Mouse (Mus musculus) forebrain, embryonic 12.5 days (tissue): Measurements from ENCODE around the gene Sirpa. TPM values are rescaled to one million over a fixed set of nuclear protein-coding genes. Genes with fewer than 3 reads are reported as not detected.

Experiments used
- ATAC-seq: fragments of 200-750 bp; cut with Nextera tagmentation; 2 replicates; pipeline ENCODE4 v1.8.0; 2017; ENCODE audit warnings: moderate TSS enrichment; ENCODE audit not compliant: low FRiP score
- H3K27ac ChIP-seq: fragments of 300-500 bp; sonication (generic); 2 replicates; pipeline ENCODE4 v1.5.1; 2016; ENCODE audit warnings: mild to moderate bottlenecking
- H3K27me3 ChIP-seq: fragments of 300-500 bp; sonication (generic); 2 replicates; pipeline ENCODE4 v1.6.1; 2016; ENCODE audit warnings: mild to moderate bottlenecking
- H3K36me3 ChIP-seq: fragments of 300-500 bp; sonication (generic); replicated peaks from 2 replicates; pipeline ENCODE4 v1.6.1; 2016; ENCODE audit warnings: mild to moderate bottlenecking
- H3K4me1 ChIP-seq: fragments of 300-500 bp; sonication (generic); 2 replicates; pipeline ENCODE4 v1.6.1; 2016
- H3K4me2 ChIP-seq: fragments of 300-500 bp; sonication (generic); 2 replicates; pipeline ENCODE4 v1.6.1; 2016; ENCODE audit warnings: mild to moderate bottlenecking, moderate library complexity
- H3K4me3 ChIP-seq: fragments of 300-500 bp; sonication (generic); replicated peaks from 2 replicates; pipeline ENCODE4 v1.5.1; 2016; ENCODE audit warnings: mild to moderate bottlenecking
- H3K9ac ChIP-seq: fragments of 300-500 bp; sonication (generic); 2 replicates; pipeline ENCODE4 v1.6.1; 2016; ENCODE audit warnings: mild to moderate bottlenecking
- H3K9me3 ChIP-seq: fragments of 300-500 bp; sonication (generic); 2 replicates; pipeline ENCODE4 v1.6.1; 2016
- WGBS: fragments of 180-500 bp; shearing (Covaris S2); methylation state at CpG from one replicate; pipeline ENCODE4 v1.1.7; 2016; 5-methylcytosine and 5-hydroxymethylcytosine counted together
- polyA plus RNA-seq: library from polyadenylated mRNA; unstranded; fragments of >200 nt; fragmentation: Nextera tagmentation; extraction: Ambion mirVana; gene quantifications from 2 replicates; pipeline ENCODE4 v1.2.1, GENCODE M21; 2016

Gene Sirpa
- polyA plus RNA-seq, 1 experiment from 2014 or later, result 18.2 TPM

GRCm38 (mm10) chr2:129598094-129598493 lies 5.5 kb downstream of the Sirpa start:
- H3K27ac ChIP-seq, result no peak overlapping the region
- WGBS, result 77% methylated on average over 9 of the region's 9 CpGs
- H3K36me3 ChIP-seq, result no peaks in the 10 kb centered on the region
- no peak for ATAC-seq
- peaks cover 27% of the 10 kb centered on the region for H3K4me1 ChIP-seq
- no peak overlapping the region for H3K4me2 ChIP-seq
- no peak overlapping the region for H3K4me3 ChIP-seq
- H3K9ac ChIP-seq, result no peak overlapping the region
- H3K27me3 ChIP-seq, result no peaks in the 10 kb centered on the region
- H3K9me3 ChIP-seq, result no peaks in the 10 kb centered on the region

- H3K27me3 ChIP-seq, result no peaks in the 10 kb centered on the region
- 46% methylated on average over 8 of the region's 8 CpGs for WGBS
- H3K27ac ChIP-seq, result no peak overlapping the region
- H3K9me3 ChIP-seq, result no peaks in the 10 kb centered on the region
- H3K4me3 ChIP-seq, result no peak overlapping the region
- H3K36me3 ChIP-seq, result no peaks in the 10 kb centered on the region
- H3K4me2 ChIP-seq, result no peak overlapping the region
- H3K4me1 ChIP-seq, result peaks cover 29% of the 10 kb centered on the region
- no peak for ATAC-seq
- H3K9ac ChIP-seq, result no peak overlapping the region
Measured at GRCm38 (mm10) chr2:129599231-129600084, 6.8 kb downstream of the Sirpa start.

- no peak overlapping the region for H3K9ac ChIP-seq
- no peaks in the 10 kb centered on the region for H3K27me3 ChIP-seq
- no peak overlapping the region for H3K4me2 ChIP-seq
- H3K36me3 ChIP-seq, result no peaks in the 10 kb centered on the region
- no peak for ATAC-seq
- WGBS, result 83% methylated on average over 1 of the region's 1 CpGs
- peaks cover 24% of the 10 kb centered on the region for H3K4me1 ChIP-seq
- H3K9me3 ChIP-seq, result no peaks in the 10 kb centered on the region
- H3K4me3 ChIP-seq, result no peak overlapping the region
- H3K27ac ChIP-seq, result no peak overlapping the region
Measured at GRCm38 (mm10) chr2:129601059-129601650, 8.5 kb downstream of the Sirpa start.

- H3K9ac ChIP-seq, result no peak overlapping the region
- no peak overlapping the region for H3K27ac ChIP-seq
- no peaks in the 10 kb centered on the region for H3K36me3 ChIP-seq
- no peaks in the 10 kb centered on the region for H3K9me3 ChIP-seq
- peaks cover 32% of the 10 kb centered on the region for H3K4me1 ChIP-seq
- no peak overlapping the region for H3K4me2 ChIP-seq
- no peaks in the 10 kb centered on the region for H3K27me3 ChIP-seq
- WGBS, result 82% methylated on average over 10 of the region's 10 CpGs
- no peak for ATAC-seq
- H3K4me3 ChIP-seq, result no peak overlapping the region
Measured at GRCm38 (mm10) chr2:129601894-129602663, 9.4 kb downstream of the Sirpa start.

- WGBS, result 94% methylated on average over 7 of the region's 7 CpGs
- Histone ChIP-seq H3K36me3 (no peaks in the 10 kb centered on the region), H3K9ac (no peak overlapping the region), H3K4me3 (no peak overlapping the region), H3K4me2 (no peak overlapping the region), H3K27ac (no peak overlapping the region), H3K27me3 (no peaks in the 10 kb centered on the region), H3K4me1 (peaks cover 32% of the 10 kb centered on the region), H3K9me3 (no peaks in the 10 kb centered on the region)
- ATAC-seq, result no peak
Measured at GRCm38 (mm10) chr2:129602856-129603255, 10.2 kb downstream of the Sirpa start.

- WGBS, result 87% methylated on average over 1 of the region's 1 CpGs
Measured at GRCm38 (mm10) chr2:129603536-129603935, 10.9 kb downstream of the Sirpa start.

GRCm38 (mm10) chr2:129604032-129604431 lies 11.4 kb downstream of the Sirpa start:
- WGBS, result 16% methylated on average over 6 of the region's 6 CpGs
- ATAC-seq, result no peak
- H3K36me3 ChIP-seq, result no peaks in the 10 kb centered on the region; the same call in 1 of the 2 replicates
- H3K9ac ChIP-seq, result no peak overlapping the region
- peaks cover 31% of the 10 kb centered on the region for H3K4me1 ChIP-seq
- H3K27ac ChIP-seq, result no peak overlapping the region
- no peak overlapping the region for H3K4me2 ChIP-seq
- H3K9me3 ChIP-seq, result no peaks in the 10 kb centered on the region
- H3K4me3 ChIP-seq, result no peak overlapping the region
- H3K27me3 ChIP-seq, result no peaks in the 10 kb centered on the region

More at GRCm38 (mm10) chr2:129603536-129603935, 10.9 kb downstream of the Sirpa start:
- Histone ChIP-seq H3K9ac (no peak overlapping the region), H3K9me3 (no peaks in the 10 kb centered on the region), H3K36me3 (no peaks in the 10 kb centered on the region), H3K27me3 (no peaks in the 10 kb centered on the region), H3K4me1 (peaks cover 32% of the 10 kb centered on the region), H3K27ac (no peak overlapping the region), H3K4me2 (no peak overlapping the region), H3K4me3 (no peak overlapping the region)
- ATAC-seq, result peak; percentile 88

- ATAC-seq, result no peak
- H3K4me2 ChIP-seq, result no peak overlapping the region
- no peaks in the 10 kb centered on the region for H3K9me3 ChIP-seq
- peak overlapping the region; percentile 74; the same call in 1 of the 2 replicates for H3K27ac ChIP-seq
- no peak overlapping the region for H3K9ac ChIP-seq
- peaks cover 23% of the 10 kb centered on the region for H3K4me1 ChIP-seq
- peaks cover 7% of the 10 kb centered on the region for H3K36me3 ChIP-seq
- H3K4me3 ChIP-seq, result no peak overlapping the region
- H3K27me3 ChIP-seq, result no peaks in the 10 kb centered on the region
- 66% methylated on average over 3 of the region's 3 CpGs for WGBS
Measured at GRCm38 (mm10) chr2:129605816-129606215, 13.2 kb downstream of the Sirpa start.

- Histone ChIP-seq H3K36me3 (peaks cover 7% of the 10 kb centered on the region), H3K9ac (no peak overlapping the region), H3K27ac (peak overlapping the region; percentile 47; the same call in 1 of the 2 replicates), H3K9me3 (no peaks in the 10 kb centered on the region), H3K4me2 (no peak overlapping the region), H3K4me3 (no peak overlapping the region), H3K27me3 (no peaks in the 10 kb centered on the region), H3K4me1 (peaks cover 23% of the 10 kb centered on the region)
- ATAC-seq, result peak; percentile 70
- WGBS, result 17% methylated on average over 8 of the region's 8 CpGs
Measured at GRCm38 (mm10) chr2:129606269-129606668, 13.6 kb downstream of the Sirpa start.

- H3K27ac ChIP-seq, result 0 out of 2 replicates have a peak overlapping the region, but pooled peaks have one; percentile 47
- peaks cover 7% of the 10 kb centered on the region for H3K36me3 ChIP-seq
- WGBS, result 71% methylated on average over 2 of the region's 2 CpGs
Measured at GRCm38 (mm10) chr2:129606899-129607298, 14.3 kb downstream of the Sirpa start.

GRCm38 (mm10) chr2:129613971-129614370 lies 21.3 kb downstream of the Sirpa start:
- no peak for ATAC-seq
- WGBS, result 82% methylated on average over 6 of the region's 6 CpGs
- no peaks in the 10 kb centered on the region for H3K27me3 ChIP-seq

More at GRCm38 (mm10) chr2:129606899-129607298, 14.3 kb downstream of the Sirpa start:
- H3K27me3 ChIP-seq, result no peaks in the 10 kb centered on the region
- H3K4me1 ChIP-seq, result peaks cover 23% of the 10 kb centered on the region
- no peak overlapping the region for H3K4me2 ChIP-seq
- no peak overlapping the region for H3K4me3 ChIP-seq
- ATAC-seq, result no peak
- H3K9me3 ChIP-seq, result no peaks in the 10 kb centered on the region
- H3K9ac ChIP-seq, result no peak overlapping the region

More at GRCm38 (mm10) chr2:129613971-129614370, 21.3 kb downstream of the Sirpa start:
- no peaks in the 10 kb centered on the region for H3K9me3 ChIP-seq
- no peaks in the 10 kb centered on the region for H3K4me1 ChIP-seq
- no peak overlapping the region for H3K4me3 ChIP-seq
- H3K9ac ChIP-seq, result no peak overlapping the region
- no peak overlapping the region for H3K4me2 ChIP-seq
- peaks cover 16% of the 10 kb centered on the region for H3K36me3 ChIP-seq
- no peak overlapping the region for H3K27ac ChIP-seq
